Mouse (Mus musculus) forelimb bud, embryonic 11.5 days (tissue): ENCODE data around the gene Osbpl10.

Source experiments
- DNase-seq: peaks from one replicate; pipeline ENCODE4 v3.0.0-alpha.2; 2012; ENCODE audit warnings: low read depth, low spot score

Gene Osbpl10

GRCm38 (mm10) chr9:115161591-115161990, 183.2 kb downstream of the Osbpl10 start:
- DNase-seq: no peak

- DNase-seq: peak; percentile 70
Measured at GRCm38 (mm10) chr9:115163031-115163430, 184.7 kb downstream of the Osbpl10 start.

GRCm38 (mm10) chr9:115163693-115164092, 185.3 kb downstream of the Osbpl10 start:
- no peak for DNase-seq

- no peak for DNase-seq
Measured at GRCm38 (mm10) chr9:115164351-115164750, 186.0 kb downstream of the Osbpl10 start.

- no peak for DNase-seq
Measured at GRCm38 (mm10) chr9:115165996-115166395, 187.6 kb downstream of the Osbpl10 start.

GRCm38 (mm10) chr9:115169591-115169990, 191.2 kb downstream of the Osbpl10 start:
- DNase-seq: no peak

GRCm38 (mm10) chr9:115172096-115172495, 193.7 kb downstream of the Osbpl10 start:
- DNase-seq: no peak

- DNase-seq: no peak
Measured at GRCm38 (mm10) chr9:115179154-115179553, 200.8 kb downstream of the Osbpl10 start.

- DNase-seq: no peak
Measured at GRCm38 (mm10) chr9:115179935-115180334, 201.6 kb downstream of the Osbpl10 start.

- peak; percentile 25 for DNase-seq
Measured at GRCm38 (mm10) chr9:115186402-115186801, 208.0 kb downstream of the Osbpl10 start.

- no peak for DNase-seq
Measured at GRCm38 (mm10) chr9:115190376-115190942, 212.1 kb downstream of the Osbpl10 start.

- no peak for DNase-seq
Measured at GRCm38 (mm10) chr9:115192890-115193289, 214.5 kb downstream of the Osbpl10 start.

GRCm38 (mm10) chr9:115197082-115197481, 218.7 kb downstream of the Osbpl10 start:
- no peak for DNase-seq

GRCm38 (mm10) chr9:115200166-115200862, 221.9 kb downstream of the Osbpl10 start:
- DNase-seq: no peak

- DNase-seq: no peak
Measured at GRCm38 (mm10) chr9:115201264-115201663, 222.9 kb downstream of the Osbpl10 start.

GRCm38 (mm10) chr9:115203136-115203535, 224.8 kb downstream of the Osbpl10 start:
- DNase-seq: no peak

- peak; percentile 32 for DNase-seq
Measured at GRCm38 (mm10) chr9:115205491-115205890, 227.1 kb downstream of the Osbpl10 start.

- DNase-seq: no peak
Measured at GRCm38 (mm10) chr9:115206219-115206618, 227.8 kb downstream of the Osbpl10 start.

GRCm38 (mm10) chr9:115209737-115210136, 231.4 kb downstream of the Osbpl10 start:
- DNase-seq: no peak

- no peak for DNase-seq
Measured at GRCm38 (mm10) chr9:115210535-115210934, 232.2 kb downstream of the Osbpl10 start.

GRCm38 (mm10) chr9:115213755-115214264, 235.4 kb downstream of the Osbpl10 start:
- no peak for DNase-seq

GRCm38 (mm10) chr9:115214572-115215571, 236.5 kb downstream of the Osbpl10 start:
- DNase-seq: peak; percentile 7
